8 mouse cellular contexts compared by ENCODE assay signal in genomic region chr6:113586466-113587183, GRCm38 (mm10). TPM values are rescaled to one million over a fixed set of nuclear protein-coding genes. Genes with fewer than 3 reads are reported as not detected.
DNase-seq lines count a peak whose midpoint lies in the region; ATAC-seq and TF ChIP-seq lines count a peak whose summit lies in the region.
"Had no signal": no experiment of that assay in that cellular context is flagged by ENCODE, and none has a peak within 500 bp of the region (broad histone marks: within the 10 kb centered on the region; RNA-seq: fewer than 3 reads in every experiment).

No protein-coding gene starts in this region.

- H3K36me3 ChIP-seq in liver, embryonic 11.5 days (ENCODE audit: control insufficient read depth, insufficient read depth, low read length): peaks cover 2% of the 10 kb centered on the region; the same call in 1 of the 2 replicates
- 0 out of 2 replicates have a peak, but pooled peaks cover 3% of the 10 kb centered on the region for H3K36me3 ChIP-seq in kidney, postnatal 0 days (ENCODE audit: insufficient read depth, low read length)
- H3K36me3 ChIP-seq in stomach, embryonic 14.5 days (ENCODE audit: control insufficient read depth, insufficient read depth, low read length): peaks cover 3% of the 10 kb centered on the region; the same call in 1 of the 2 replicates

- peak; percentile 15 for DNase-seq in liver
- no peak for DNase-seq in liver, embryonic 11.5 days (ENCODE audit: low spot score)
- DNase-seq in brain, adult 2 months (ENCODE audit: low read depth, low spot score): peak; percentile 35
- peak; percentile 52 for DNase-seq in kidney, postnatal 0 days (ENCODE audit: low spot score)
- no peak for DNase-seq in right cerebral cortex, adult 18-20 months
- no peak for DNase-seq in thymus, postnatal 0 days (ENCODE audit: low spot score)

- H3K9ac ChIP-seq in liver, embryonic 11.5 days (ENCODE audit: low read depth, low read length): no peak overlapping the region
- no peak overlapping the region for H3K9ac ChIP-seq in kidney, postnatal 0 days (ENCODE audit: low read depth, low read length)
- no peak overlapping the region for H3K9ac ChIP-seq in stomach, embryonic 14.5 days (replicated peaks; ENCODE audit: low read depth, low read length)
- H3K9ac ChIP-seq: embryonic facial prominence, embryonic 15.5 days had no signal

- H3K9me3 ChIP-seq in liver, embryonic 11.5 days (ENCODE audit: control insufficient read depth, low read length): no peaks in the 10 kb centered on the region
- no peaks in the 10 kb centered on the region for H3K9me3 ChIP-seq in kidney, postnatal 0 days (replicated peaks; ENCODE audit: low read length)
- no peaks in the 10 kb centered on the region for H3K9me3 ChIP-seq in stomach, embryonic 14.5 days (ENCODE audit: control insufficient read depth, low read depth, low read length)
- H3K9me3 ChIP-seq: embryonic facial prominence, embryonic 15.5 days had no signal

- no peak overlapping the region for H3K4me3 ChIP-seq in liver, embryonic 11.5 days (ENCODE audit: low read depth, low read length)
- no peak overlapping the region for H3K4me3 ChIP-seq in kidney, postnatal 0 days (replicated peaks; ENCODE audit: low read depth, low read length)
- no peak overlapping the region for H3K4me3 ChIP-seq in stomach, embryonic 14.5 days (ENCODE audit: low read depth, low read length)
- H3K4me3 ChIP-seq: embryonic facial prominence, embryonic 15.5 days had no signal

- no peaks in the 10 kb centered on the region for H3K4me1 ChIP-seq in liver, embryonic 11.5 days (replicated peaks; ENCODE audit: control insufficient read depth, insufficient read depth, low read length)
- H3K4me1 ChIP-seq in kidney, postnatal 0 days (replicated peaks; ENCODE audit: insufficient read depth, low read length): no peaks in the 10 kb centered on the region
- no peaks in the 10 kb centered on the region for H3K4me1 ChIP-seq in stomach, embryonic 14.5 days (ENCODE audit: control insufficient read depth, insufficient read depth, low read length)
- H3K4me1 ChIP-seq: embryonic facial prominence, embryonic 15.5 days had no signal

- 76% methylated on average over 5 of the region's 5 CpGs for WGBS in liver, embryonic 11.5 days
- WGBS in kidney, postnatal 0 days: 59% methylated on average over 5 of the region's 5 CpGs
- 55% methylated on average over 5 of the region's 5 CpGs for WGBS in stomach, embryonic 14.5 days

- H3K27ac ChIP-seq in liver, embryonic 11.5 days (ENCODE audit: low read depth, low read length): no peak overlapping the region
- no peak overlapping the region for H3K27ac ChIP-seq in kidney, postnatal 0 days
- peak overlapping the region; percentile 52; the same call in 1 of the 2 replicates for H3K27ac ChIP-seq in stomach, embryonic 14.5 days (ENCODE audit: low read length)
- H3K27ac ChIP-seq: embryonic facial prominence, embryonic 15.5 days had no signal

- TF ChIP-seq CTCF in kidney, postnatal 0 days (IDR thresholded peaks at IDR 0.05; ENCODE audit: low read depth): peak; percentile 40; the same call in 1 of the 2 replicates

- H3K4me2 ChIP-seq in liver, embryonic 11.5 days: no peak overlapping the region
- no peak overlapping the region for H3K4me2 ChIP-seq in kidney, postnatal 0 days (ENCODE audit: low read length)
- H3K4me2 ChIP-seq in stomach, embryonic 14.5 days (replicated peaks; ENCODE audit: low read depth, low read length): no peak overlapping the region
- H3K4me2 ChIP-seq: embryonic facial prominence, embryonic 15.5 days had no signal

- H3K27me3 ChIP-seq in liver, embryonic 11.5 days (replicated peaks; ENCODE audit: control insufficient read depth, insufficient read depth, low read length): no peaks in the 10 kb centered on the region
- no peaks in the 10 kb centered on the region for H3K27me3 ChIP-seq in kidney, postnatal 0 days (ENCODE audit: insufficient read depth, low read length)
- no peaks in the 10 kb centered on the region for H3K27me3 ChIP-seq in stomach, embryonic 14.5 days (ENCODE audit: control insufficient read depth, insufficient read depth, low read length)
- H3K27me3 ChIP-seq: embryonic facial prominence, embryonic 15.5 days had no signal

- no peak for ATAC-seq in liver, embryonic 11.5 days (replicated peaks; ENCODE audit: low FRiP score)
- no peak for ATAC-seq in kidney, postnatal 0 days (replicated peaks; ENCODE audit: low FRiP score, low read depth)
- peak; percentile 77; the same call in 1 of the 2 replicates for ATAC-seq in stomach, embryonic 14.5 days (ENCODE audit: insufficient number of reproducible peaks, insufficient read depth, low FRiP score, low read depth)

RNA-seq across cellular contexts. Expression of gene Fancd2os, which starts 13.9 kb away (rescaled TPM):
- polyA plus RNA-seq in liver, embryonic 11.5 days (2014; fragmentation: Nextera tagmentation; extraction: Ambion mirVana): 0.18 TPM in 2 replicates
- polyA plus RNA-seq in kidney, postnatal 0 days (2015; fragmentation: Nextera tagmentation; extraction: Ambion mirVana): 1.6 TPM in 2 replicates
- 0.28 and 0.82 TPM in 2 replicates for polyA plus RNA-seq in stomach, embryonic 14.5 days (2014; fragmentation: Nextera tagmentation; extraction: Ambion mirVana)
- 0.25 TPM in 1 of 2 replicates, not detected in the other for polyA plus RNA-seq in thymus, postnatal 0 days (2015; fragmentation: Nextera tagmentation; extraction: Ambion mirVana)
- polyA plus RNA-seq: embryonic facial prominence, embryonic 15.5 days had no signal

RNA-seq across cellular contexts. Expression of gene Brk1, which starts 17.9 kb away (rescaled TPM):
- 166 and 173 TPM in 2 replicates for polyA plus RNA-seq in liver, embryonic 11.5 days (2014; fragmentation: Nextera tagmentation; extraction: Ambion mirVana)
- 236 and 242 TPM in 2 replicates for polyA plus RNA-seq in kidney, postnatal 0 days (2015; fragmentation: Nextera tagmentation; extraction: Ambion mirVana)
- 244 and 245 TPM in 2 replicates for polyA plus RNA-seq in stomach, embryonic 14.5 days (2014; fragmentation: Nextera tagmentation; extraction: Ambion mirVana)
- 267 and 274 TPM in 2 replicates for polyA plus RNA-seq in thymus, postnatal 0 days (2015; fragmentation: Nextera tagmentation; extraction: Ambion mirVana)

RNA-seq across cellular contexts. Expression of gene Vhl, which starts 37.1 kb away (rescaled TPM):
- 24.8 and 29.5 TPM in 2 replicates for polyA plus RNA-seq in liver, embryonic 11.5 days (2014; fragmentation: Nextera tagmentation; extraction: Ambion mirVana)
- polyA plus RNA-seq in kidney, postnatal 0 days (2015; fragmentation: Nextera tagmentation; extraction: Ambion mirVana): 33.5 and 36.9 TPM in 2 replicates
- polyA plus RNA-seq in stomach, embryonic 14.5 days (2014; fragmentation: Nextera tagmentation; extraction: Ambion mirVana): 43.5 and 50.5 TPM in 2 replicates
- polyA plus RNA-seq in thymus, postnatal 0 days (2015; fragmentation: Nextera tagmentation; extraction: Ambion mirVana): 30.7 and 33.1 TPM in 2 replicates

RNA-seq across cellular contexts. Expression of gene Irak2, which starts 51.6 kb away (rescaled TPM):
- 14.1 and 14.8 TPM in 2 replicates for polyA plus RNA-seq in liver, embryonic 11.5 days (2014; fragmentation: Nextera tagmentation; extraction: Ambion mirVana)
- 5.3 and 6.7 TPM in 2 replicates for polyA plus RNA-seq in kidney, postnatal 0 days (2015; fragmentation: Nextera tagmentation; extraction: Ambion mirVana)
- polyA plus RNA-seq in stomach, embryonic 14.5 days (2014; fragmentation: Nextera tagmentation; extraction: Ambion mirVana): 6.3 and 7.4 TPM in 2 replicates
- polyA plus RNA-seq in thymus, postnatal 0 days (2015; fragmentation: Nextera tagmentation; extraction: Ambion mirVana): 2.2 and 2.7 TPM in 2 replicates

RNA-seq across cellular contexts. Expression of gene Fancd2, which starts 55.1 kb away (rescaled TPM):
- 19.1 and 22.7 TPM in 2 replicates for polyA plus RNA-seq in liver, embryonic 11.5 days (2014; fragmentation: Nextera tagmentation; extraction: Ambion mirVana)
- polyA plus RNA-seq in kidney, postnatal 0 days (2015; fragmentation: Nextera tagmentation; extraction: Ambion mirVana): 3.0 and 5.1 TPM in 2 replicates
- 12.3 and 13.8 TPM in 2 replicates for polyA plus RNA-seq in stomach, embryonic 14.5 days (2014; fragmentation: Nextera tagmentation; extraction: Ambion mirVana)
- 10.2 and 11.2 TPM in 2 replicates for polyA plus RNA-seq in thymus, postnatal 0 days (2015; fragmentation: Nextera tagmentation; extraction: Ambion mirVana)

Comparison
In these comparisons a context has a peak if more than half of its experiments do, and no peak if none do; other contexts are left out.
1. DNase-seq: peak in liver (single experiment), brain, adult 2 months (single experiment) and kidney, postnatal 0 days (single experiment); none in liver, embryonic 11.5 days (single experiment), right cerebral cortex, adult 18-20 months (single experiment) and thymus, postnatal 0 days (single experiment).